Mouse (Mus musculus) testis, postnatal 10 days (tissue): ENCODE measurements at regions not wholly inside any gene's neighbourhood (a gene's known extent, or its start where the extent isn't known, plus 50 kb on each side); places are given as distances from the start of the nearest gene placed in this dataset.

ENCODE experiments used
- DNase-seq: peaks from one replicate; pipeline ENCODE4 v3.0.0; 2021; ENCODE audit warnings: low spot score

GRCm38 (mm10) chrX:11907167-11907566 is 253.0 kb downstream of the Bcor start:
- DNase-seq = no peak

- DNase-seq = no peak
These were observed 244.2 kb downstream of the Bcor start for GRCm38 (mm10) chrX:11915984-11916383.

- no peak for DNase-seq
These were observed 239.9 kb downstream of the Bcor start for GRCm38 (mm10) chrX:11920231-11920630.

GRCm38 (mm10) chrX:11924639-11925302 is 235.4 kb downstream of the Bcor start:
- no peak for DNase-seq

- no peak for DNase-seq
These were observed 233.2 kb downstream of the Bcor start for GRCm38 (mm10) chrX:11926868-11927535.

GRCm38 (mm10) chrX:11929448-11929847 is 230.7 kb downstream of the Bcor start:
- DNase-seq = no peak

- DNase-seq = no peak
These were observed 228.7 kb downstream of the Bcor start for GRCm38 (mm10) chrX:11931432-11931831.

GRCm38 (mm10) chrX:11935337-11935736 is 224.8 kb downstream of the Bcor start:
- peak; percentile 57 for DNase-seq

GRCm38 (mm10) chrX:11940246-11940645 is 219.9 kb downstream of the Bcor start:
- DNase-seq = no peak

GRCm38 (mm10) chrX:11943367-11943766 is 216.8 kb downstream of the Bcor start:
- DNase-seq = no peak

- DNase-seq = no peak
These were observed 215.6 kb downstream of the Bcor start for GRCm38 (mm10) chrX:11944574-11944973.

- DNase-seq = no peak
These were observed 214.9 kb downstream of the Bcor start for GRCm38 (mm10) chrX:11945280-11945679.

- no peak for DNase-seq
These were observed 208.0 kb downstream of the Bcor start for GRCm38 (mm10) chrX:11952193-11952592.

GRCm38 (mm10) chrX:11956194-11956593 is 204.0 kb downstream of the Bcor start:
- DNase-seq = no peak

GRCm38 (mm10) chrX:11957011-11957410 is 203.1 kb downstream of the Bcor start:
- no peak for DNase-seq

GRCm38 (mm10) chrX:11959871-11960552 is 200.1 kb downstream of the Bcor start:
- no peak for DNase-seq

GRCm38 (mm10) chrX:11961350-11961749 is 198.8 kb downstream of the Bcor start:
- no peak for DNase-seq

GRCm38 (mm10) chrX:11964428-11964827 is 195.7 kb downstream of the Bcor start:
- no peak for DNase-seq

- no peak for DNase-seq
These were observed 181.5 kb downstream of the Bcor start for GRCm38 (mm10) chrX:11978679-11979078.

GRCm38 (mm10) chrX:11983276-11983675 is 176.9 kb downstream of the Bcor start:
- no peak for DNase-seq
